Mouse (Mus musculus) CH12.LX (cell line): ENCODE measurements at regions not wholly inside any gene's neighbourhood (a gene's known extent, or its start where the extent isn't known, plus 50 kb on each side); places are given as distances from the start of the nearest gene placed in this dataset.

Experiments
- DNase-seq: peaks from one replicate; pipeline ENCODE4 v3.0.0-alpha.2; 2013; ENCODE audit errors: extremely low read depth
- H3K27ac ChIP-seq: 2 replicates; pipeline ENCODE4 v1.5.1; 2012; ENCODE audit warnings: low read depth, mild to moderate bottlenecking, control low read depth, moderate library complexity; ENCODE audit not compliant: insufficient read depth
- H3K27me3 ChIP-seq: replicated peaks from 2 replicates; pipeline ENCODE3; 2012; ENCODE audit warnings: inconsistent platforms
- H3K36me3 ChIP-seq, 2 experiments: replicated peaks in 1 of 2; 2 replicates each; pipeline versions ENCODE3 to v1.6.1; 2012; ENCODE audit warnings: inconsistent platforms in 1 of 2, low read length in 1 of 2, mild to moderate bottlenecking in 1 of 2, mixed read lengths in 1 of 2, moderate library complexity in 1 of 2; ENCODE audit not compliant: control insufficient read depth in 1 of 2, insufficient read depth in 1 of 2
- H3K4me1 ChIP-seq, 2 experiments: 2 replicates each; pipeline ENCODE4 v1.6.1; 2012; ENCODE audit warnings: inconsistent platforms in 1 of 2, moderate library complexity in 1 of 2; ENCODE audit not compliant: insufficient read depth in 2 of 2, control insufficient read depth in 1 of 2
- H3K4me2 ChIP-seq: 2 replicates; pipeline ENCODE4 v1.6.1; 2012; ENCODE audit warnings: low read depth, mild to moderate bottlenecking, control low read depth; ENCODE audit not compliant: poor library complexity, insufficient read depth, severe bottlenecking
- H3K4me3 ChIP-seq, 3 experiments: fragments of 150-350 bp in 1 of 3; sonication (generic) in 1 of 3; replicated peaks in 1 of 3; 2 replicates each; pipeline versions ENCODE3 to v1.5.1; 2011 to 2012; ENCODE audit warnings: low read depth in 2 of 3, low read length in 2 of 3, mild to moderate bottlenecking in 2 of 3, moderate library complexity in 2 of 3, control low read depth in 1 of 3, improper control_type of control experiment in 1 of 3, inconsistent platforms in 1 of 3, mixed read lengths in 1 of 3; ENCODE audit not compliant: poor library complexity in 1 of 3
- H3K79me2 ChIP-seq: replicated peaks from 2 replicates; pipeline ENCODE4 v1.6.1; 2012; ENCODE audit warnings: mild to moderate bottlenecking, moderate library complexity; ENCODE audit not compliant: control insufficient read depth, poor library complexity, insufficient read depth, severe bottlenecking; ENCODE audit errors: extremely low read depth
- H3K9ac ChIP-seq: 2 replicates; pipeline ENCODE4 v1.6.1; 2012; ENCODE audit warnings: low read depth, mild to moderate bottlenecking, control low read depth, moderate library complexity; ENCODE audit not compliant: insufficient read depth
- H3K9me3 ChIP-seq: replicated peaks from 2 replicates; pipeline ENCODE3; 2012; ENCODE audit warnings: low read length, inconsistent platforms, mixed read lengths
- CTCF ChIP-seq, 2 experiments: IDR thresholded peaks in 1 of 2; conservative IDR thresholded peaks in 1 of 2; 2 replicates each; pipeline ENCODE4 v1.5.1; 2011 to 2012; ENCODE audit warnings: low read depth in 2 of 2, low read length in 2 of 2, improper control_type of control experiment in 1 of 2, inconsistent platforms in 1 of 2, mild to moderate bottlenecking in 1 of 2, moderate library complexity in 1 of 2
- E2F4 ChIP-seq: IDR thresholded peaks from 2 replicates; pipeline ENCODE4 v1.6.1; 2011; ENCODE audit warnings: low read depth, low read length, improper control_type of control experiment; ENCODE audit not compliant: insufficient replicate concordance
- EP300 ChIP-seq: IDR thresholded peaks from 2 replicates; pipeline ENCODE4 v1.6.1; 2011; ENCODE audit warnings: low read length, improper control_type of control experiment
- ETS1 ChIP-seq: conservative IDR thresholded peaks from 2 replicates; pipeline ENCODE4 v1.6.1; 2012; ENCODE audit warnings: low read depth, mild to moderate bottlenecking, inconsistent platforms, low read length, improper control_type of control experiment, moderate library complexity
- GABPA ChIP-seq: IDR thresholded peaks from 2 replicates; pipeline ENCODE4 v1.6.1; 2012; ENCODE audit warnings: low read depth, low read length, improper control_type of control experiment, inconsistent platforms; ENCODE audit not compliant: insufficient replicate concordance
- IRF4 ChIP-seq: IDR thresholded peaks from 2 replicates; pipeline ENCODE4 v1.6.1; 2014; ENCODE audit warnings: low read depth, mild to moderate bottlenecking, inconsistent platforms, low read length, improper control_type of control experiment
- JUND ChIP-seq: conservative IDR thresholded peaks from 2 replicates; pipeline ENCODE4 v1.6.1; 2011; ENCODE audit warnings: low read depth, low read length, improper control_type of control experiment
- KAT2A ChIP-seq: IDR thresholded peaks from 2 replicates; pipeline ENCODE4 v1.6.1; 2012; ENCODE audit warnings: low read length, improper control_type of control experiment, inconsistent platforms; ENCODE audit not compliant: insufficient replicate concordance
- MAX ChIP-seq: IDR thresholded peaks from 2 replicates; pipeline ENCODE4 v1.6.1; 2011; ENCODE audit warnings: low read length, improper control_type of control experiment
- MEF2A ChIP-seq: IDR thresholded peaks from 2 replicates; pipeline ENCODE4 v1.6.1; 2014; ENCODE audit warnings: low read depth, mild to moderate bottlenecking, inconsistent platforms, low read length, improper control_type of control experiment, borderline replicate concordance
- POLR2A ChIP-seq: IDR thresholded peaks from 2 replicates; pipeline ENCODE4 v1.6.1; 2011; ENCODE audit warnings: low read depth, mild to moderate bottlenecking, improper control_type of control experiment, low read length
- POLR2AphosphoS2 ChIP-seq: IDR thresholded peaks from 2 replicates; pipeline ENCODE4 v1.6.1; 2011; ENCODE audit warnings: low read depth, low read length, improper control_type of control experiment
- RAD21 ChIP-seq: IDR thresholded peaks from 2 replicates; pipeline ENCODE4 v1.6.1; 2011; ENCODE audit warnings: low read depth, mild to moderate bottlenecking, low read length, improper control_type of control experiment, moderate library complexity
- USF1 ChIP-seq: IDR thresholded peaks from 2 replicates; pipeline ENCODE4 v1.6.1; 2014; ENCODE audit warnings: low read depth, mild to moderate bottlenecking, inconsistent platforms, low read length, improper control_type of control experiment
- USF2 ChIP-seq: conservative IDR thresholded peaks from 2 replicates; pipeline ENCODE4 v1.6.1; 2011; ENCODE audit warnings: low read depth, low read length, improper control_type of control experiment
- ZC3H11A ChIP-seq: IDR thresholded peaks from 2 replicates; pipeline ENCODE4 v1.6.1; 2012; ENCODE audit warnings: low read depth, mild to moderate bottlenecking, inconsistent platforms, low read length, improper control_type of control experiment
- ZMIZ1 ChIP-seq: IDR thresholded peaks from 2 replicates; pipeline ENCODE4 v1.6.1; 2012; ENCODE audit warnings: low read depth, mild to moderate bottlenecking, inconsistent platforms, low read length, improper control_type of control experiment
- ZNF384 ChIP-seq: IDR thresholded peaks from 2 replicates; pipeline ENCODE4 v1.6.1; 2012; ENCODE audit warnings: low read depth, low read length, improper control_type of control experiment, inconsistent platforms
- dilution Hi-C: fragments of 300-500 bp; cut with MboI; formaldehyde crosslinking; loops from 2 replicates; pipeline ENCODE4 v1.14.3; 2020; ENCODE audit warnings: low sequenced_read_pairs; ENCODE audit not compliant: extremely low pct_unique_long_range_greater_than_20kb, extremely low pct_ligation_motif_present
- in situ Hi-C: fragments of 300-500 bp; cut with MboI; formaldehyde crosslinking; loops from 3 replicates; pipeline ENCODE4 v1.14.3; 2019; ENCODE audit warnings: low sequenced_read_pairs, low pct_ligation_motif_present, low pct_unique_long_range_greater_than_20kb, mixed read lengths

- H3K9ac ChIP-seq = no peak overlapping the region
- H3K27me3 ChIP-seq = no peaks in the 10 kb centered on the region
- H3K4me1 ChIP-seq = peaks cover 0 to 8% of the 10 kb centered on the region in 2 experiments; a peak in 3 of 4 replicates
- no peak for DNase-seq
- no peak overlapping the region for H3K4me3 ChIP-seq
- H3K79me2 ChIP-seq = no peaks in the 10 kb centered on the region
- H3K27ac ChIP-seq = no peak overlapping the region
- TF ChIP-seq USF2 (no peak), IRF4 (peak; percentile 62; the same call in 1 of the 2 replicates)
- in situ Hi-C loops = no loop called here
- H3K9me3 ChIP-seq = no peaks in the 10 kb centered on the region
- dilution Hi-C loops = no loop called here
- H3K4me2 ChIP-seq = peak overlapping the region; percentile 44
- H3K36me3 ChIP-seq = no peaks in the 10 kb centered on the region
Measured at GRCm38 (mm10) chr6:16177313-16177712, 456.9 kb downstream of the Mdfic start.

GRCm38 (mm10) chr6:16187983-16188550, 467.6 kb downstream of the Mdfic start:
- dilution Hi-C loops (no loop called here), in situ Hi-C loops (no loop called here)
- DNase-seq = no peak
- H3K36me3 ChIP-seq = no peaks in the 10 kb centered on the region
- H3K9ac ChIP-seq = no peak overlapping the region
- no peaks in the 10 kb centered on the region for H3K9me3 ChIP-seq
- no peaks in the 10 kb centered on the region for H3K27me3 ChIP-seq
- no peak overlapping the region for H3K4me3 ChIP-seq
- no peaks in the 10 kb centered on the region for H3K79me2 ChIP-seq
- no peak overlapping the region for H3K27ac ChIP-seq
- TF ChIP-seq ZMIZ1 = no peak
- no peak for TF ChIP-seq ZC3H11A
- no peak for TF ChIP-seq KAT2A
- TF ChIP-seq JUND = no peak
- no peak for TF ChIP-seq ETS1
- no peak for TF ChIP-seq USF2
- TF ChIP-seq POLR2AphosphoS2 = no peak
- TF ChIP-seq E2F4 = no peak
- TF ChIP-seq MEF2A = no peak
- no peak for TF ChIP-seq USF1
- TF ChIP-seq ZNF384 = no peak
- TF ChIP-seq RAD21 = no peak
- TF ChIP-seq POLR2A = no peak
- TF ChIP-seq EP300 = no peak
- TF ChIP-seq GABPA = no peak
- TF ChIP-seq CTCF (conservative IDR thresholded peaks at IDR 0.05 in 1 of 2, IDR thresholded peaks at IDR 0.05 in 1 of 2; ENCODE audit: low read depth in 2 of 2, low read length in 2 of 2) = no peak
- no peak for TF ChIP-seq MAX
- no peak overlapping the region for H3K4me2 ChIP-seq
- H3K4me1 ChIP-seq = peaks cover 0 to 6% of the 10 kb centered on the region in 2 experiments; a peak in 2 of 4 replicates
